Mouse (Mus musculus): Measurements from ENCODE around the gene Orm2. TPM values are rescaled to one million over a fixed set of nuclear protein-coding genes. Genes with fewer than 3 reads are reported as not detected.

Orm2 gene
- polyA plus RNA-seq, 1 experiment from 2014 or later: not detected

- no peaks in the 10 kb centered on the region for H3K27me3 ChIP-seq (ENCODE audit: control insufficient read depth, insufficient read depth, low read depth, low read length)
- H3K4me3 ChIP-seq (ENCODE audit: low read depth, low read length): no peak overlapping the region
- no peak overlapping the region for H3K4me2 ChIP-seq (ENCODE audit: low read length)
- H3K9ac ChIP-seq (ENCODE audit: low read depth, low read length): no peak overlapping the region
- no peaks in the 10 kb centered on the region for H3K36me3 ChIP-seq (ENCODE audit: control insufficient read depth, insufficient read depth, low read length)
- no peak for ATAC-seq
- H3K4me1 ChIP-seq (ENCODE audit: control insufficient read depth, insufficient read depth, low read length): peaks cover 6% of the 10 kb centered on the region; the same call in 1 of the 2 replicates
- H3K27ac ChIP-seq (ENCODE audit: low read length): no peak overlapping the region
- WGBS: 76% methylated on average over 11 of the region's 11 CpGs
- H3K9me3 ChIP-seq (replicated peaks; ENCODE audit: control insufficient read depth, low read length, poor library complexity, severe bottlenecking): no peaks in the 10 kb centered on the region
These were observed 23.5 kb downstream of the Orm2 start for GRCm38 (mm10) chr4:63385784-63386183.

GRCm38 (mm10) chr4:63388029-63388428 lies 25.8 kb downstream of the Orm2 start:
- no peak for ATAC-seq
- H3K27me3 ChIP-seq (ENCODE audit: control insufficient read depth, insufficient read depth, low read depth, low read length): no peaks in the 10 kb centered on the region
- 51% methylated on average over 6 of the region's 6 CpGs for WGBS
- H3K4me1 ChIP-seq (ENCODE audit: control insufficient read depth, insufficient read depth, low read length): peaks cover 6% of the 10 kb centered on the region; the same call in 1 of the 2 replicates
- H3K4me3 ChIP-seq (ENCODE audit: low read depth, low read length): no peak overlapping the region
- no peaks in the 10 kb centered on the region for H3K9me3 ChIP-seq (replicated peaks; ENCODE audit: control insufficient read depth, low read length, poor library complexity, severe bottlenecking)
- H3K4me2 ChIP-seq (ENCODE audit: low read length): no peak overlapping the region
- no peak overlapping the region for H3K27ac ChIP-seq (ENCODE audit: low read length)
- H3K9ac ChIP-seq (ENCODE audit: low read depth, low read length): no peak overlapping the region
- no peaks in the 10 kb centered on the region for H3K36me3 ChIP-seq (ENCODE audit: control insufficient read depth, insufficient read depth, low read length)

GRCm38 (mm10) chr4:63389121-63389886 lies 27.1 kb downstream of the Orm2 start:
- peak; percentile 76 for ATAC-seq
- 0 out of 2 replicates have a peak, but pooled peaks cover 2% of the 10 kb centered on the region for H3K36me3 ChIP-seq (ENCODE audit: control insufficient read depth, insufficient read depth, low read length)
- WGBS: 7% methylated on average over 8 of the region's 8 CpGs
- H3K4me1 ChIP-seq (ENCODE audit: control insufficient read depth, insufficient read depth, low read length): peaks cover 6% of the 10 kb centered on the region; the same call in 1 of the 2 replicates
- H3K9ac ChIP-seq (ENCODE audit: low read depth, low read length): no peak overlapping the region; the same call in 1 of the 2 replicates
- H3K4me3 ChIP-seq (ENCODE audit: low read depth, low read length): no peak overlapping the region
- H3K4me2 ChIP-seq (ENCODE audit: low read length): no peak overlapping the region
- no peaks in the 10 kb centered on the region for H3K9me3 ChIP-seq (replicated peaks; ENCODE audit: control insufficient read depth, low read length, poor library complexity, severe bottlenecking)
- H3K27me3 ChIP-seq (ENCODE audit: control insufficient read depth, insufficient read depth, low read depth, low read length): no peaks in the 10 kb centered on the region
- peak overlapping the region; percentile 58 for H3K27ac ChIP-seq (ENCODE audit: low read length)

- Histone ChIP-seq H3K27me3 (ENCODE audit: control insufficient read depth, insufficient read depth, low read depth, low read length) (no peaks in the 10 kb centered on the region), H3K36me3 (ENCODE audit: control insufficient read depth, insufficient read depth, low read length) (peaks cover 2% of the 10 kb centered on the region; the same call in 1 of the 2 replicates), H3K4me3 (ENCODE audit: low read depth, low read length) (no peak overlapping the region), H3K4me1 (ENCODE audit: control insufficient read depth, insufficient read depth, low read length) (peaks cover 6% of the 10 kb centered on the region; the same call in 1 of the 2 replicates), H3K27ac (ENCODE audit: low read length) (peak overlapping the region; percentile 58), H3K9ac (ENCODE audit: low read depth, low read length) (no peak overlapping the region), H3K4me2 (ENCODE audit: low read length) (no peak overlapping the region), H3K9me3 (replicated peaks; ENCODE audit: control insufficient read depth, low read length, poor library complexity, severe bottlenecking) (no peaks in the 10 kb centered on the region)
- WGBS: 35% methylated on average over 11 of the region's 11 CpGs
- ATAC-seq: peak; percentile 61
These were observed 27.8 kb downstream of the Orm2 start for GRCm38 (mm10) chr4:63389887-63390528.

- Histone ChIP-seq H3K9ac (ENCODE audit: low read depth, low read length) (no peak overlapping the region), H3K36me3 (ENCODE audit: control insufficient read depth, insufficient read depth, low read length) (peaks cover 2% of the 10 kb centered on the region; the same call in 1 of the 2 replicates), H3K4me3 (ENCODE audit: low read depth, low read length) (no peak overlapping the region), H3K27ac (ENCODE audit: low read length) (no peak overlapping the region), H3K27me3 (ENCODE audit: control insufficient read depth, insufficient read depth, low read depth, low read length) (no peaks in the 10 kb centered on the region), H3K4me2 (ENCODE audit: low read length) (no peak overlapping the region), H3K9me3 (replicated peaks; ENCODE audit: control insufficient read depth, low read length, poor library complexity, severe bottlenecking) (no peaks in the 10 kb centered on the region), H3K4me1 (ENCODE audit: control insufficient read depth, insufficient read depth, low read length) (peaks cover 6% of the 10 kb centered on the region; the same call in 1 of the 2 replicates)
- WGBS: 93% methylated on average over 6 of the region's 6 CpGs
- no peak for ATAC-seq
These were observed 29.1 kb downstream of the Orm2 start for GRCm38 (mm10) chr4:63391322-63391721.

- WGBS: 85% methylated on average over 10 of the region's 10 CpGs
- Histone ChIP-seq H3K36me3 (ENCODE audit: control insufficient read depth, insufficient read depth, low read length) (peaks cover 2% of the 10 kb centered on the region; the same call in 1 of the 2 replicates), H3K27me3 (ENCODE audit: control insufficient read depth, insufficient read depth, low read depth, low read length) (no peaks in the 10 kb centered on the region), H3K4me1 (ENCODE audit: control insufficient read depth, insufficient read depth, low read length) (peaks cover 4% of the 10 kb centered on the region), H3K4me2 (ENCODE audit: low read length) (no peak overlapping the region), H3K4me3 (ENCODE audit: low read depth, low read length) (no peak overlapping the region), H3K9ac (ENCODE audit: low read depth, low read length) (no peak overlapping the region), H3K9me3 (replicated peaks; ENCODE audit: control insufficient read depth, low read length, poor library complexity, severe bottlenecking) (no peaks in the 10 kb centered on the region), H3K27ac (ENCODE audit: low read length) (no peak overlapping the region)
- ATAC-seq: no peak
These were observed 35.8 kb downstream of the Orm2 start for GRCm38 (mm10) chr4:63397981-63398537.

GRCm38 (mm10) chr4:63398854-63399609 lies 36.8 kb downstream of the Orm2 start:
- H3K36me3 ChIP-seq (ENCODE audit: control insufficient read depth, insufficient read depth, low read length): no peaks in the 10 kb centered on the region; the same call in 1 of the 2 replicates
- H3K4me1 ChIP-seq (ENCODE audit: control insufficient read depth, insufficient read depth, low read length): peaks cover 13% of the 10 kb centered on the region
- WGBS: 74% methylated on average over 11 of the region's 11 CpGs
- ATAC-seq: no peak
- H3K27me3 ChIP-seq (ENCODE audit: control insufficient read depth, insufficient read depth, low read depth, low read length): no peaks in the 10 kb centered on the region
- H3K4me2 ChIP-seq (ENCODE audit: low read length): no peak overlapping the region
- no peaks in the 10 kb centered on the region for H3K9me3 ChIP-seq (replicated peaks; ENCODE audit: control insufficient read depth, low read length, poor library complexity, severe bottlenecking)
- no peak overlapping the region for H3K4me3 ChIP-seq (ENCODE audit: low read depth, low read length)
- no peak overlapping the region for H3K27ac ChIP-seq (ENCODE audit: low read length)
- H3K9ac ChIP-seq (ENCODE audit: low read depth, low read length): no peak overlapping the region; the same call in 1 of the 2 replicates

- Histone ChIP-seq H3K4me1 (ENCODE audit: control insufficient read depth, insufficient read depth, low read length) (peaks cover 18% of the 10 kb centered on the region), H3K9me3 (replicated peaks; ENCODE audit: control insufficient read depth, low read length, poor library complexity, severe bottlenecking) (no peaks in the 10 kb centered on the region), H3K4me2 (ENCODE audit: low read length) (no peak overlapping the region), H3K9ac (ENCODE audit: low read depth, low read length) (no peak overlapping the region; the same call in 1 of the 2 replicates), H3K27me3 (ENCODE audit: control insufficient read depth, insufficient read depth, low read depth, low read length) (no peaks in the 10 kb centered on the region), H3K36me3 (ENCODE audit: control insufficient read depth, insufficient read depth, low read length) (no peaks in the 10 kb centered on the region; the same call in 1 of the 2 replicates), H3K4me3 (ENCODE audit: low read depth, low read length) (no peak overlapping the region), H3K27ac (ENCODE audit: low read length) (no peak overlapping the region)
- no peak for ATAC-seq
- 51% methylated on average over 8 of the region's 8 CpGs for WGBS
These were observed 37.5 kb downstream of the Orm2 start for GRCm38 (mm10) chr4:63399691-63400270.

All from midbrain, embryonic 16.5 days (tissue).